Mouse (Mus musculus) liver, embryonic 16.5 days (tissue): ENCODE measurements around the gene Eef1akmt1. TPM values are rescaled to one million over a fixed set of nuclear protein-coding genes. Genes with fewer than 3 reads are reported as not detected.
A peak's percentile ranks its signal among the peaks of the same experiment; 100 is the strongest.

ENCODE experiments used
- ATAC-seq: fragments of 200-750 bp; cut with Nextera tagmentation; 2 replicates; pipeline ENCODE4 v1.8.0; 2017; ENCODE audit warnings: low read depth, mild to moderate bottlenecking, moderate number of reproducible peaks, moderate library complexity
- H3K27ac ChIP-seq: fragments of 300-500 bp; sonication (generic); 2 replicates; pipeline ENCODE4 v1.5.1; 2014; ENCODE audit warnings: mild to moderate bottlenecking, low read length
- H3K27me3 ChIP-seq: fragments of 300-500 bp; sonication (generic); 2 replicates; pipeline ENCODE4 v1.6.1; 2014; ENCODE audit warnings: low read depth, low read length, mixed read lengths; ENCODE audit not compliant: control insufficient read depth, insufficient read depth
- H3K36me3 ChIP-seq: fragments of 300-500 bp; sonication (generic); 2 replicates; pipeline ENCODE4 v1.6.1; 2014; ENCODE audit warnings: mild to moderate bottlenecking; ENCODE audit not compliant: control insufficient read depth, insufficient read depth
- H3K4me1 ChIP-seq: fragments of 300-500 bp; sonication (generic); 2 replicates; pipeline ENCODE4 v1.6.1; 2014; ENCODE audit warnings: low read depth, low read length, mixed read lengths; ENCODE audit not compliant: control insufficient read depth
- H3K4me2 ChIP-seq: fragments of 300-500 bp; sonication (generic); 2 replicates; pipeline ENCODE4 v1.6.1; 2014; ENCODE audit warnings: low read depth, low read length, mixed read lengths
- H3K4me3 ChIP-seq: fragments of 300-500 bp; sonication (generic); 2 replicates; pipeline ENCODE4 v1.5.1; 2014; ENCODE audit warnings: low read depth, mild to moderate bottlenecking, low read length
- H3K9ac ChIP-seq: fragments of 300-500 bp; sonication (generic); 2 replicates; pipeline ENCODE4 v1.6.1; 2014; ENCODE audit warnings: low read depth, low read length
- H3K9me3 ChIP-seq: fragments of 300-500 bp; sonication (generic); replicated peaks from 2 replicates; pipeline ENCODE4 v1.6.1; 2016; ENCODE audit warnings: low read length; ENCODE audit not compliant: control insufficient read depth
- WGBS: fragments of 180-500 bp; shearing (Covaris S2); extraction: QIAGEN DNeasy Blood & Tissue Kit; methylation state at CpG from one replicate; pipeline ENCODE4 v1.1.7; 2014; ENCODE audit not compliant: insufficient replicate concordance; 5-methylcytosine and 5-hydroxymethylcytosine counted together
- polyA plus RNA-seq: library from polyadenylated mRNA; unstranded; fragments of >200 nt; fragmentation: Nextera tagmentation; extraction: Ambion mirVana; gene quantifications from 2 replicates; pipeline ENCODE4 v1.2.1, GENCODE M21; 2015

The Eef1akmt1 gene
- polyA plus RNA-seq, 1 experiment from 2014 or later: 23.9 TPM

- Histone ChIP-seq H3K27me3 (no peaks in the 10 kb centered on the region), H3K9me3 (no peaks in the 10 kb centered on the region), H3K4me2 (no peak overlapping the region), H3K4me3 (no peak overlapping the region), H3K36me3 (peaks cover 14% of the 10 kb centered on the region; the same call in 1 of the 2 replicates), H3K4me1 (peaks cover 3% of the 10 kb centered on the region; the same call in 1 of the 2 replicates), H3K27ac (no peak overlapping the region), H3K9ac (no peak overlapping the region)
- peak; percentile 76 for ATAC-seq
- 49% methylated on average over 1 of the region's 1 CpGs for WGBS
Measured at GRCm38 (mm10) chr14:57607500-57607899, 36.1 kb upstream of the Eef1akmt1 start.

GRCm38 (mm10) chr14:57606663-57607365, 35.4 kb upstream of the Eef1akmt1 start:
- Histone ChIP-seq H3K27ac (no peak overlapping the region), H3K4me3 (no peak overlapping the region), H3K27me3 (no peaks in the 10 kb centered on the region), H3K9me3 (no peaks in the 10 kb centered on the region), H3K4me1 (peaks cover 3% of the 10 kb centered on the region; the same call in 1 of the 2 replicates), H3K4me2 (no peak overlapping the region), H3K36me3 (peaks cover 14% of the 10 kb centered on the region; the same call in 1 of the 2 replicates), H3K9ac (no peak overlapping the region)
- ATAC-seq: no peak
- 76% methylated on average over 8 of the region's 8 CpGs for WGBS

GRCm38 (mm10) chr14:57593279-57593678, 21.9 kb upstream of the Eef1akmt1 start:
- Histone ChIP-seq H3K36me3 (peaks cover 41% of the 10 kb centered on the region), H3K27ac (no peak overlapping the region), H3K27me3 (no peaks in the 10 kb centered on the region), H3K4me2 (no peak overlapping the region), H3K4me1 (no peaks in the 10 kb centered on the region), H3K9me3 (no peaks in the 10 kb centered on the region), H3K9ac (no peak overlapping the region), H3K4me3 (no peak overlapping the region)
- no peak for ATAC-seq
- 79% methylated on average over 5 of the region's 5 CpGs for WGBS

- WGBS: 58% methylated on average over 3 of the region's 3 CpGs
- Histone ChIP-seq H3K9ac (no peak overlapping the region), H3K4me2 (no peak overlapping the region), H3K36me3 (peaks cover 41% of the 10 kb centered on the region), H3K4me3 (no peak overlapping the region), H3K9me3 (no peaks in the 10 kb centered on the region), H3K27me3 (no peaks in the 10 kb centered on the region), H3K27ac (no peak overlapping the region), H3K4me1 (no peaks in the 10 kb centered on the region)
- ATAC-seq: no peak
Measured at GRCm38 (mm10) chr14:57591830-57592229, 20.4 kb upstream of the Eef1akmt1 start.

- no peak for ATAC-seq
- 69% methylated on average over 2 of the region's 2 CpGs for WGBS
Measured at GRCm38 (mm10) chr14:57576364-57577060, 5.1 kb upstream of the Eef1akmt1 start.

GRCm38 (mm10) chr14:57574792-57575587, 3.6 kb upstream of the Eef1akmt1 start:
- Histone ChIP-seq H3K9me3 (no peaks in the 10 kb centered on the region), H3K27me3 (no peaks in the 10 kb centered on the region), H3K36me3 (no peaks in the 10 kb centered on the region), H3K4me3 (no peak overlapping the region), H3K9ac (no peak overlapping the region), H3K27ac (no peak overlapping the region), H3K4me2 (no peak overlapping the region), H3K4me1 (peaks cover 6% of the 10 kb centered on the region)
- 75% methylated on average over 6 of the region's 6 CpGs for WGBS
- no peak for ATAC-seq

More at GRCm38 (mm10) chr14:57576364-57577060, 5.1 kb upstream of the Eef1akmt1 start:
- Histone ChIP-seq H3K4me3 (no peak overlapping the region), H3K4me2 (no peak overlapping the region), H3K27ac (no peak overlapping the region), H3K36me3 (peaks cover 5% of the 10 kb centered on the region), H3K4me1 (no peaks in the 10 kb centered on the region), H3K9ac (no peak overlapping the region), H3K9me3 (no peaks in the 10 kb centered on the region), H3K27me3 (no peaks in the 10 kb centered on the region)

- no peak overlapping the region for H3K4me3 ChIP-seq
- H3K4me1 ChIP-seq: peaks cover 2% of the 10 kb centered on the region; the same call in 1 of the 2 replicates
- no peak overlapping the region for H3K9ac ChIP-seq
- H3K27ac ChIP-seq: no peak overlapping the region
- no peak overlapping the region for H3K4me2 ChIP-seq
- no peaks in the 10 kb centered on the region for H3K27me3 ChIP-seq
- ATAC-seq: no peak
- 67% methylated on average over 6 of the region's 6 CpGs for WGBS
- H3K9me3 ChIP-seq: no peaks in the 10 kb centered on the region
- H3K36me3 ChIP-seq: no peaks in the 10 kb centered on the region
Measured at GRCm38 (mm10) chr14:57565626-57566025, 5.8 kb downstream of the Eef1akmt1 start.

GRCm38 (mm10) chr14:57556922-57557321, 14.5 kb downstream of the Eef1akmt1 start:
- ATAC-seq: no peak
- Histone ChIP-seq H3K9ac (no peak overlapping the region), H3K36me3 (no peaks in the 10 kb centered on the region), H3K9me3 (no peaks in the 10 kb centered on the region), H3K4me2 (no peak overlapping the region), H3K27ac (no peak overlapping the region), H3K4me3 (no peak overlapping the region), H3K27me3 (no peaks in the 10 kb centered on the region), H3K4me1 (no peaks in the 10 kb centered on the region; the same call in 1 of the 2 replicates)
- 64% methylated on average over 1 of the region's 1 CpGs for WGBS
